Mouse (Mus musculus) heart, postnatal 14 days (tissue): ENCODE results near the gene Ldhc. TPM values are rescaled to one million over a fixed set of nuclear protein-coding genes. Genes with fewer than 3 reads are reported as not detected.

Source experiments
- DNase-seq, 2 experiments: peaks; one replicate each; pipeline ENCODE4 v3.0.0; 2021 to 2022
- intact Hi-C: fragments of 180-260 bp; cut with DNase I; formaldehyde crosslinking; loops from one replicate; pipeline ENCODE4 v1.15.1; 2025
- total RNA-seq, 2 experiments: library from RNA; stranded (reverse); gene quantifications; 2 replicates each; pipeline ENCODE4 v1.2.3; 2021

The Ldhc gene
- total RNA-seq, 2 experiments from 2014 or later: not detected

DNA sequence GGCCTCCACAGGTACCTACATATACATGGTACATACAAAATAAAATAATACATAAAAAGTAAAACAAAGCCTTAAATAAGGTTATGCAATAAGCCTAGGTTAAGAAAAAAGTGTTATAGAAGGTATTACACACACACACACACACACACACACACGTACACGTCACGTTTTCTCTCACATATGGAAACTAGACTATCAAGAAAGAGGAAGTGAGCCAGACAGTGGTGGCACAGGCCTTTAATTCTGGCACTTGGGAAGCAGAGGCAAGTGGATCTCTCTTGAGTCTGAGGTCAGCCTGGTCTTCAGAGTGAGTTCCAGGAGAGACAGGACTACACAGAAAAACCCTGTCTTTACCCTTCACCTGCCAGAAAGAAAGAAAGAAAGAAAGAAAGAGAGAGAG is 34.5 kb downstream of the Ldhc start:
- intact Hi-C loops: loop anchor here (5.0 kb wide), 1 partner anchor 43 kb away; no protein-coding TSS in a partner anchor

DNA sequence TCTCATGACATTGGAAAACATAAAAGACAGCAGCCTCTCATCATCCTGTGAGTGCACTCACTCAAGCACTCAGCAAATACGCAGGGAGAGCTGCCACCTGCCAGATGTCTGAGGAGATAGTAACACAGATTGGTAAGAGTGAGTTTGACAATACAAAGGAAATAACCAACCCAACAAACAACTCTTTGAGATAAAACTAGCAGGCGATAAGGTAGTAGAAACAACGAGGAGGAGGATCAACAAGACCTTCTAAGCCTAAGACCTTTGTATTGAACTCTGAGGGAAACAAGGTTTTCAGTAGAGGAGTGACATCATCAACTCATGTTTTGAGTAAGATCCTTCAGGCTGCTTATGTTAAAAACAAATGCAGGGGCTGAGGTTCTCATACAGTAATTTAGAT is 38.3 kb downstream of the Ldhc start:
- DNase-seq: no peak
- intact Hi-C loops: loop anchor here (5.0 kb wide), 1 partner anchor 47 kb away; no protein-coding TSS in a partner anchor

More for the DNA sequence above, 34.5 kb downstream of the Ldhc start:
- no peak for DNase-seq

DNA sequence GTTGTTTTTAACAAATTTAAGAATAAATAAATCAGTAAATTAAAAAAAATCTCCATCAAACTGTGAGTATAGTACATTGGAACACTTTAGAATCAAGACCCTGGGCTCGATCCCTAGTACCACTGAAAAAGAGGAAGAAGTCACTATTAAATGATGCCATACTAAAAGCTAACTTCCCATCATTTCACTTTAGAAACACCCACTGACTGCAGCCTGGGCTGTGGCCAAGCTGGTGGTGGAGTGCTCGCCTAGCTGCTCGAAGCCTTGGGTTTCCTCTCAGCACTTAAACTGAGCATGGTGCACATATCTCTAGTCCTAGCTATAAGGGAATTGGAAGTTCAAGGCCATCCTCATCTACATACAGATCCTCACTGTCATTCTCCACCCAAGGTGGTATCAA is 50.2 kb downstream of the Ldhc start:
- no peak for DNase-seq
- intact Hi-C loops: no loop called here

DNA sequence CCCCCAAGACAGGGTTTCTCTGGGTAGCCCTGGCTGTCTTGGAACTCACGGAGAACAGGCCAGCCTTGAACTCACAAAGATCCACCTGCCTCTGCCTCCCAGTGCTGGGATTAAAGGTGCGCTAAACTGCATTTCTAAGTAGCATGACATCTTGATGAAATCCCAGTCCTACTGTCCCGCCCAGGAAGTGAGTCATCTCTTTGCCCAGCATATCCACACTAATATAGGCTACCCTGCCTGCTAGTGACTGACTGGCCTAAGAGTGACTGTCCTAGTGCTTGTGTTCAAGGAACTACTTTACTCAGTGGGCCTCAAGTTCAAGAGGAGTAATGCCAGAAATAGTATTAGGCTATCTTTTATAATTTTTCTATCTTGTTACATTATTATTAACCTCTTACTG is 55.4 kb downstream of the Ldhc start:
- no peak for DNase-seq
- intact Hi-C loops: loop anchor here (5.0 kb wide), 2 partner anchors 69 to 119 kb away; partner anchors contain the start of genes Gtf2h1 and Hps5

DNA sequence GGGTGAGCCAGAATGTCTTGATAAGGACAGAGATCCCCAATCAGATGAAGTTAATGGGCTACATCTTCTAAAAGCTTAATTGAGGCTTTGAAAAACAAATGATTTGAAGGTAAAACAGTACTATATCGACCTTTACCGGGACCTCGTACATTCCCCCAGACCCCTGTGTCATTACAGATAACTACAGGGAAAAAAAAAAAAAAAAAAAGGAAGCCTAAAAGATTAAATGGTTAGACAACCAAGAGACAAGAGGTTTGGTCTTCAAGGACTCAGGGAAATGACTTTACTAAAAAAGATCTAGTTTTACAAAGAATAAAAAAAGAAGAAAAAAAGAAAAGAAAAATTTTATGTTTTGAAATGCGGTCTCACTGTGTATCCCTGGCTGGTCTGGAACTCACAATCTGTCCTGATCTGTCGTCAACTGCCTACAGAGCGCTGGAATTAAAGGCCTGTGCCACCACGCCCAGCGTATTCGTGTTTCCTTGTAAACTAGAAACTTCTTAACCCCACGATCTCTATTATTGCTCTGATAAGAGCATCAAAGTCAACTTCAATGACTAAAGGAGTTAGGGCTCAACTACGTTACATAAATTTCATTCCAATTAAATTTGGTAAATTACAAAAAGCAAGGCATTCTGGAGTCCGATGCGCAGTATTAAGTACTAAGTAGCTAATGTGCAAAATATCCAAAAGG is 57.8 kb downstream of the Ldhc start:
- intact Hi-C loops: loop anchor here (5.0 kb wide), 2 partner anchors 72 to 122 kb away; partner anchors contain the start of genes Gtf2h1 and Hps5
- no peak for DNase-seq

DNA sequence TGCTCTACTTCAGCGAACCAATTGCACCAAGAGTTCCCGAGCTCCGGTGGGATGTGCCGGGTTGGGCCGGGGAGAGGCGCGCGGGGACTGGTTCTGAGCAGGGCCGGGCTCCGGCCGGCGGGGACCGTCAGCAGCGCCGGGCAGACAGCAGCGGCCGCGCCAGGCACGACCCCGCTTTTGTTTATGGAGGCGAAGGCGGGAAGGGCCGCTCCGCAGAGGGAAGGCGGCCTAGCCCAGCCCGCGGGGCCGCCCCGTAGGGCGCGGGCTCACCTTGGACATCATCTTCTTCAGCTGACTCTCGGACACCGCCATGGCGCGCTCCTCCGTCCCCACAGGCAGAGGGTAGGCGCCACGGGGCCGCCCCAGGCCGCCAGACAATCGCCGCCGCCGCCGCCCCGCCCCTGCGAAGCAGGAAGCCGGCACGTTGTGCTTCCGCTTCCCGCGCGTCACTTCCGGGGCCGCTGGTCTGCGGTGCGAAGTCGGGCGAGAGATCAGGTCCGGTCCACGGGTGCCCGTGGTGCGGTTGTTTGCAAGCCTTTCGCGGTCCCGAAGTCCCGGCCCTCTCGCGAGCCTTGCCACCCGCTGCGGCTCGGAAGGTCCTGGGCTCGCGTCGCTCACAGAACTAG is 58.7 kb downstream of the Ldhc start, which contains the start of gene Tsg101:
Gene Tsg101 (minus strand): TSS at position 419 of the 626 bp plus-strand sequence.
- DNase-seq: peak; percentile 95 to 96
- intact Hi-C loops: loop anchor here (5.0 kb wide), 2 partner anchors 72 to 122 kb away; partner anchors contain the start of genes Gtf2h1 and Hps5

DNA sequence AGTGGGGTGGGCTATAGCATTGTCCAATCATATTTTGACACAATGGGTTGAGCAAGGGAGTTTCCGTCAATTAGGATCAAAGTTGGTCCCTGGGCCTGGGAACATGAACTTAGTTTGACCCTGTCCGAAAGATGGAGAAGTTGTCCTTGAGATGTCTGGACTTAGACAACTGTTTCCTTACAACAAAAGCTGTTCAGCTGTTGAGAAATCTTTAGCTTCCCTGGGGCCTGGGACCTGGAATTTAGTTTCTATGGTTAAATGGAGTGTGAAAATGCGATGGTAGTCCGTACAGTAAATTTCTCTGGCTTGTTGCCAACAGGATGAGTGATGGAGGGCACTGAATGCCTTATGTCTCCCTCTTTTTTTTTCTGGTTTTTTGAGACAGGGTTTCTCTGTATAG is 61.1 kb downstream of the Ldhc start:
- DNase-seq: no peak
- intact Hi-C loops: no loop called here

Other genes starting within 250 kb of the Ldhc start
- gene Sergef, start 221.4 kb upstream of the Ldhc start, total RNA-seq: 1 to 10 TPM; 3.7 to 4.1 TPM
- under 1 TPM in 1 of 2 experiments, not detected in 1; 0.17 TPM for gene Tph1, start 188.7 kb upstream of the Ldhc start, total RNA-seq
- gene Saal1, start 150.5 kb upstream of the Ldhc start, total RNA-seq: 1 to 10 TPM; 4.2 to 4.3 TPM
- gene Saa3, start 145.5 kb upstream of the Ldhc start, total RNA-seq: 1 to 10 TPM; 1.6 TPM
- not detected for gene Saa4, start 128.6 kb upstream of the Ldhc start, total RNA-seq
- gene Saa1, start 118.2 kb upstream of the Ldhc start, total RNA-seq: not detected
- gene Saa2, start 109.4 kb upstream of the Ldhc start, total RNA-seq: not detected
- gene Hps5, start 65.1 kb upstream of the Ldhc start, total RNA-seq: 10 to 100 TPM in 1 of 2 experiments, 1 to 10 TPM in 1; 8.0 to 12.5 TPM
- 10 to 100 TPM; 18.2 to 19.0 TPM for gene Gtf2h1, start 65.1 kb upstream of the Ldhc start, total RNA-seq
- 100 to 1,000 TPM; 746 to 778 TPM for gene Ldha, start 19.7 kb upstream of the Ldhc start, total RNA-seq
- 10 to 100 TPM; 59.6 to 66.3 TPM for gene Tsg101, start 58.8 kb downstream of the Ldhc start, total RNA-seq
- gene Uevld, start 97.3 kb downstream of the Ldhc start, total RNA-seq: 1 to 10 TPM; 8.1 to 9.7 TPM
- not detected for gene Gm9999, start 122.4 kb downstream of the Ldhc start, total RNA-seq
- gene Spty2d1, start 147.2 kb downstream of the Ldhc start, total RNA-seq: 10 to 100 TPM; 10.2 to 11.1 TPM
- gene Tmem86a, start 189.4 kb downstream of the Ldhc start, total RNA-seq: 10 to 100 TPM; 26.4 to 31.0 TPM